Mouse (Mus musculus) CH12.LX (cell line): ENCODE results near the gene Taok1.

Experiments used
- BHLHE40 ChIP-seq: IDR thresholded peaks from 2 replicates; pipeline ENCODE4 v1.6.1; 2011; ENCODE audit warnings: mild to moderate bottlenecking, low read depth, low read length, improper control_type of control experiment
- CTCF ChIP-seq, 2 experiments: IDR thresholded peaks in 1 of 2; conservative IDR thresholded peaks in 1 of 2; 2 replicates each; pipeline ENCODE4 v1.5.1; 2011 to 2012; ENCODE audit warnings: low read depth in 2 of 2, low read length in 2 of 2, improper control_type of control experiment in 1 of 2, inconsistent platforms in 1 of 2, mild to moderate bottlenecking in 1 of 2, moderate library complexity in 1 of 2
- E2F4 ChIP-seq: IDR thresholded peaks from 2 replicates; pipeline ENCODE4 v1.6.1; 2011; ENCODE audit warnings: low read depth, low read length, improper control_type of control experiment; ENCODE audit not compliant: insufficient replicate concordance
- EP300 ChIP-seq: IDR thresholded peaks from 2 replicates; pipeline ENCODE4 v1.6.1; 2011; ENCODE audit warnings: low read length, improper control_type of control experiment
- HCFC1 ChIP-seq: IDR thresholded peaks from 2 replicates; pipeline ENCODE4 v1.6.1; 2012; ENCODE audit warnings: low read depth, mild to moderate bottlenecking, inconsistent platforms, low read length, improper control_type of control experiment
- MAZ ChIP-seq: IDR thresholded peaks from 2 replicates; pipeline ENCODE4 v1.6.1; 2012; ENCODE audit warnings: low read depth, mild to moderate bottlenecking, inconsistent platforms, low read length, improper control_type of control experiment, moderate library complexity
- MYC ChIP-seq: IDR thresholded peaks from 2 replicates; pipeline ENCODE4 v1.6.1; 2011; ENCODE audit warnings: low read depth, mild to moderate bottlenecking, improper control_type of control experiment, low read length
- POLR2AphosphoS2 ChIP-seq: IDR thresholded peaks from 2 replicates; pipeline ENCODE4 v1.6.1; 2011; ENCODE audit warnings: low read depth, low read length, improper control_type of control experiment
- RAD21 ChIP-seq: IDR thresholded peaks from 2 replicates; pipeline ENCODE4 v1.6.1; 2011; ENCODE audit warnings: low read depth, mild to moderate bottlenecking, low read length, improper control_type of control experiment, moderate library complexity
- UBTF ChIP-seq: IDR thresholded peaks from 2 replicates; pipeline ENCODE4 v1.6.1; 2012; ENCODE audit warnings: low read depth, mild to moderate bottlenecking, inconsistent platforms, low read length, improper control_type of control experiment, moderate library complexity
- ZC3H11A ChIP-seq: IDR thresholded peaks from 2 replicates; pipeline ENCODE4 v1.6.1; 2012; ENCODE audit warnings: low read depth, mild to moderate bottlenecking, inconsistent platforms, low read length, improper control_type of control experiment

DNA sequence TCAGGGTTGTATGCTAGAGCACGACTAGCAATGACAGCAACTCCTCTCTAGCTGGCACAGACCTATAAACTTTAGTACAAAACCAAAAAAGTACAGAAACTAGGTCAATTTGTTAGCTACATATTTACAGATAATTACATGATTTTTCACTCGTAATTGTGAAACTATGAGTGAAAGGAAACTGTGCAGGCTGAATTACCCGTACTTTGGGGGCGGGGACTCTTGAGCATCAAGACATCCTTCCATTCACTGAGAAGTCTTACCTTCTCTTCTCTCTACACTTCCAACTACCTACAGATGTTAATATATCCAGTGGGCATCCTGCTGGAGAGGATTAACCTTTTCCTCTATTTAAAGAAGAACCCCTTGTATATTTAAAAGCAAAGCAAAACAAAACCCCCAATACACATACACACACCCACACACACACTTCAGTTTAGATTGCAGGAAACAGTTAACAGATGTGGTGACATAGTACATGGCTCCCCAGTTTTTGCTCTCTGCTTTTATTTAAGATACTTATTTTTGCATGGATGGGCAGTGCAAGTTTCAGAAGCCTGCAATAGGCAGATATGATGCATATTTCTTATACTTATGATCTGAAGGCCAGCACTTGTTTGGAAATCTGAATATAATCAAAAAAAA, 75.3 kb downstream of the Taok1 start:
- TF ChIP-seq UBTF (no peak), HCFC1 (no peak), MYC (no peak), CTCF (conservative IDR thresholded peaks at IDR 0.05 in 1 of 2, IDR thresholded peaks at IDR 0.05 in 1 of 2; ENCODE audit: low read depth in 2 of 2, low read length in 2 of 2) (no peak), EP300 (no peak), ZC3H11A (no peak), POLR2AphosphoS2 (no peak), BHLHE40 (no peak), MAZ (no peak), RAD21 (no peak), E2F4 (no peak)
